Mouse (Mus musculus): Measurements from ENCODE around the gene Jag1. TPM values are rescaled to one million over a fixed set of nuclear protein-coding genes. Genes with fewer than 3 reads are reported as not detected.

Jag1 gene
- polyA plus RNA-seq, 1 experiment from 2014 or later = 11.2 TPM

DNA sequence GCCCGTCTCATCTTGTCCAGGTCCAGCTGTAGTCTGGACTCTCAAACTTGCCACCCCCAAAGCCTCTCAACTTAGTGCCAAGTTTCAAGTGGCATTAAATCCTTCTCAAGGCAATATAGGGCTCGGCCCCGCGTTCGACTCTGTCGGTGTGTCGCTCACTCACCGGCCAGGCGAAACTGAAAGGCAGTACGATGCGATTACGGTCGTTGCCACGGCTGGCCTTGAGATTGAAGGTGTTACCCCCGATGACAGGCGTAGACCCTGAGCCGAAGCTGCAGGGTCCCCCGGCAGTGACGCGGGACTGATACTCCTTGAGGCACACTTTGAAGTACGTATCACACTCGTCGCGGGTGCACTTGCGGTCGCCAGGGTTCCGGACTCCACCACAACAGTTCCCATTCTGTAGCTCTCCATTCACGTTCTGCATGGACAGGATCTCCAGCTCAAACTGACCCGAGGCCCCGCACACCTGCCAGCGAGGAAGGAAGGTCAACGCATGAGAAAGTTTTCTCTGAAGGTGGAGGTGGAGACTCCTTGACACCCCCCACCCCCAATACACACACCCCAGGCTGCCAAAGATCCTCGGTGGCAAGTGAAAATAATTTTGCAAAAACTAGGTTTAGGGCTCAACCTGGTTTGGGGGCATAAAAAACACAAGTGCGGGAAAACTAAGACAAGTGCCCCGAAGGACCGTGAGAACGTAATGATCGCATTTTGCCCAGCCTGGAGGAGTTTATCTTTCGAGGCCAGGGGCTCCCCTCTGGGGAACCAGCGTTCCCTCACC, 1.0 kb downstream of the Jag1 start:
- Histone ChIP-seq H3K27ac (replicated peaks) (peak overlapping the region; percentile 69), H3K4me2 (replicated peaks) (peak overlapping the region; percentile 97), H3K27me3 (peaks cover 13% of the 10 kb centered on the region), H3K36me3 (no peaks in the 10 kb centered on the region), H3K9ac (replicated peaks) (peak overlapping the region; percentile 58), H3K4me3 (peak overlapping the region; percentile 63), H3K9me3 (no peaks in the 10 kb centered on the region), H3K4me1 (peaks cover 61% of the 10 kb centered on the region)
- under 1% methylated on average over 40 of the region's 40 CpGs for WGBS
- no peak for ATAC-seq (replicated peaks)

DNA sequence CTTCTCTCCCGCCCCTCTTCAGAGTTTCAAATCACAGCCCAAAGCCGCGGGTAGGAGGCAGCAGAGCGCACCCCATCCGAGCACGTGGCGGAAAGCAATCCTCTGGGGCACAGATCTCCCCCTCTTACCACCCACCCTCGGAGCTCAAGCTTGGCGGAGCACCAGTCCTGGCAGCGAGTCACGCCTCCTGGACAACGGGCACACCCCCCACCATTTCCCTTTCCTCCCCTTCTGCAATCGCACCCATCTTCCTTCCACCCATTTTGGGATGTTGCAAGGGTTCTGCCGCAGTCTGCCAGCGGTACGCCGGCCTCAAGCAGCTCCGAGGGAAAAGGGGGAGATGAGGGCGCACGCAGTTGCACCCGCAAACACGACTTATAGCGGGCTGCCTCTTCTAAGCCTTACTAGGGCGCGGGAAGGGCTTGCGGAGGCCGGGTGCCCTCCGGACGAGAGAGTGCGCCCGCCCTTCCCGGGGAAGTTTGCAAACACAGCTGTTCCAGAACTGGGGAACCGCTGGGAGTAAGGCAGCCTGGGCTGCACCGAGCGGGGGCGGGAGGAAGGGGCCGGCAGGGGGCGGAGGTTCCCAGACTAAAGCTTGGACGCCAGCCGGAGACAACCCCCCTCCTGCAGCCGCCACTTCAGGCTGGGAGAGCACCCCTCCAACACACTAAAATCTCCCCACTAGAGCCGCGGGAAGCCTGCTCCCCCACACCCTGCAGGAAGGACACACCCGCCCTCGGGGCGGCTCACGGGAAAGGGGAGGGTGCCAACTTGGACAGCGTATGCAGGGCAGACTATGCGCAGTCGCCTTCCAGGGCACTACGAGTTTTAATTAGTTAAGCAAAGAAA, 2.0 kb downstream of the Jag1 start:
- peak overlapping the region; percentile 97 for H3K4me2 ChIP-seq (replicated peaks)
- peaks cover 70% of the 10 kb centered on the region for H3K4me1 ChIP-seq
- under 1% methylated on average over 51 of the region's 51 CpGs for WGBS
- no peaks in the 10 kb centered on the region for H3K9me3 ChIP-seq
- peak overlapping the region; percentile 58 for H3K9ac ChIP-seq (replicated peaks)
- peak; percentile 59 for ATAC-seq (replicated peaks)
- H3K36me3 ChIP-seq = no peaks in the 10 kb centered on the region
- H3K4me3 ChIP-seq = peak overlapping the region; percentile 63
- peaks cover 13% of the 10 kb centered on the region for H3K27me3 ChIP-seq
- peak overlapping the region; percentile 62 for H3K27ac ChIP-seq (replicated peaks)

DNA sequence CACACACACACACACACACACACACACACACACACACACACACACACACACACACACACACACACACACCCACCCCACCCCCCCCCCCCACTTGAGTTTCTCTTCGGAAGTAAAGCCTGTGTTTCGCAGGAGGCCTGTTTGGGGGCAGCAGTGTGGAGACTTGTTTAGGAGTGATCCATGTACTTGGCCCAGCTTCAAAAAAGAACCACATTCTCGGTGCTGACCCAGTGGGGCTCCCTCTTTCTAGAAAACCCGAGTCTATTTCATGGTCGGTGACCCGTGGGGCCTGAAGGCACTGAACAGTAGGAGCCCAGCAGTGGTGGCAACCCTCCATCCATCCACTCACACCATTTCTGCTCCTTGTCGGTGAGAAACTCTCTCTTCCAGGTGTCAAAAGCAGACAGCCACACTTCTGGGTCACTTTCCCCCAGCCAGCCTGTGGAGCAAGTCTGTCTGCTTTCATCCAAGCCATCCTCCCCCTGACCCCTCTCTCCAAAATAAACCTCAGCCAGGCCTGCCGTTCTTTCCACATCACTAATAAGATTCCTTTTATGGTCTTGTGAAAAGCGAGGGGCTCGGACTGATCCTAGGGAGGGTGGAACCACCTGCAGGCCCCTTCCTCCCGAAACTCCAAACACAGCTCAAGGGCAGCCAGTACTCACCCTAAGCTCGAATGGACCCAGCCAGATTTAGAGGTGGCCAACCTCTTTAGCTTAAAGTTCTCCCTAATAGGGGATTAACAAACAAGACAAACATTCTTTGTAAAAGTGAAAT, 3.0 kb downstream of the Jag1 start:
- ATAC-seq (replicated peaks) = no peak
- Histone ChIP-seq H3K27me3 (peaks cover 12% of the 10 kb centered on the region), H3K9ac (replicated peaks) (0 out of 2 replicates have a peak overlapping the region, but pooled peaks have one; percentile 4), H3K4me1 (peaks cover 78% of the 10 kb centered on the region), H3K36me3 (no peaks in the 10 kb centered on the region), H3K27ac (replicated peaks) (peak overlapping the region; percentile 62; the same call in 1 of the 2 replicates), H3K4me2 (replicated peaks) (peak overlapping the region; percentile 97), H3K9me3 (no peaks in the 10 kb centered on the region), H3K4me3 (peak overlapping the region; percentile 63)
- WGBS = 1% methylated on average over 12 of the region's 12 CpGs

DNA sequence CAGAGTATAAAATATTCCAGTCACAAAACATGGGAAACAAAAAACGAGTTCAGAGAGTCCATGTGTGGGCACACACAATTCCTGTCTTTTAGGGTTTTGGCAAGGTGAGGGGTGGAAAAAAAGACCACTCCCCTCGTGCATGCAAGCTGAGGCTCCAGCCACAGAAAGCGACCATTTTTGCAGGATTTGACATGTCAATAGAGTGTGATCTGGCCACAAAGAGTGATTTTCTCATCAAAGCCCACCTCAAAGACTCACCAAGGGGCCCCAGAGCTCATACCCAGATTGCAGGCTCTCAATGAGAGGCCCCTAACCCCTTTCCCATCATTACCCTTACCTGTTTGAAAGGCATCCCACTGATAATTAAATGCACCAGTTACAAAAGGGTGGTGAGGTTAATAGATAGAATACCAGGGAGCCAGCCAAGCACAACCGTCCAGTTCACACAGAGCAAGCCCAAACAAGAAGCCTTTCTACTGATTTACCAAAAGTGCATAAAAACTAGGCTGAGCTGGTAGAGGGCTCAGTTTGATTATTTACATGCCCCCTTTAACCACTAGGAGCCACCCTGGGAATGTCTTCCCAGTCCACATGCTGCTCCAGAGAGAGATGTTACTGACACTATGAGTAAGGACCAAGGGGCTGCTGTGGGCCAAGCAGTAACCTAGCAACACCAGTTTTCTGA, 6.1 kb downstream of the Jag1 start:
- H3K4me3 ChIP-seq = no peak overlapping the region
- H3K4me2 ChIP-seq (replicated peaks) = no peak overlapping the region
- H3K27me3 ChIP-seq = peaks cover 4% of the 10 kb centered on the region; the same call in 1 of the 2 replicates
- no peak for ATAC-seq (replicated peaks)
- H3K9ac ChIP-seq (replicated peaks) = no peak overlapping the region
- no peak overlapping the region for H3K27ac ChIP-seq (replicated peaks)
- no peaks in the 10 kb centered on the region for H3K9me3 ChIP-seq
- 9% methylated on average over 4 of the region's 4 CpGs for WGBS
- H3K36me3 ChIP-seq = no peaks in the 10 kb centered on the region
- H3K4me1 ChIP-seq = peaks cover 64% of the 10 kb centered on the region

DNA sequence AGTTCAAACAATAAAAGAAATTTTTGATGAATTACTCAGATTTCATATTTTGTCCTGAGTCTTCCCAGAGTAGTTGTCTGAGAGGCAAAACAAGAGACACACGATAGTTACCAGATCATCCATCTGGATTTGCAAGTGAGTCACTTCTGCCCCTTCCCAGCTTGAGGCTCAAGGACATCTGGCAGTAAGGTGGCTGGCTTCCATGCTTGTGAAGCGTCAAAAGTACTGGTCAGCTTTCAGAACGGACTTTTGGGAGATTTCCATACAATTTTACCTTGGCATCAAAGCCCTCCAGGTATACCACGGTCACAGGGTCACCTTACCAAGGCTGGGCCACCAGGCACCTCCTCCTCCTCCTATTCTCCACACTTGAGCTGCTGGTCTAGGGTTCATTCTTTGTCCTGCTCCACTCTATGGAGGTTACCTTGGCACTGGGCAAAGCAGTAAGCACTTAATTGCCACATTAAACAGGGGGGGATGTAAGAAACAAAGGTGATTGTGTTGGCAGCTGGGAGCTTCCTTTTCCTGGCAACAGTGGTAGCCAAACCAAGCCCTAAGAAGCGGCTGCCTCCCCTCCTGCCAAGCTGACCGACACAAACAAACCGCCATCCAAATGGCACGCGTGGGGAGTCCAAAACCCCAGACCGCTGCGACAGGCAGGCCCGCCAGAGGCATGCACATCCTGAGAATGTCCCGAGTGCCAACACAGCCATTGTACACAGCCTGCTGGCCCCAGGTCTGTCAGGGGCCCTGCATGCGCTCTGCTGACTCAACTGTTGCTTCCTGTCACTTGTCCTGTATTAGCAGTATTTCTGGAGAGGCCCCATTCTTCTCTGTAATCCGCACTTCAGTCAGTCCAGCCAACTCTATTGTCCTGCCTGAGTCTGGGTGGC, 6.9 kb downstream of the Jag1 start:
- H3K27ac ChIP-seq (replicated peaks) = no peak overlapping the region

DNA sequence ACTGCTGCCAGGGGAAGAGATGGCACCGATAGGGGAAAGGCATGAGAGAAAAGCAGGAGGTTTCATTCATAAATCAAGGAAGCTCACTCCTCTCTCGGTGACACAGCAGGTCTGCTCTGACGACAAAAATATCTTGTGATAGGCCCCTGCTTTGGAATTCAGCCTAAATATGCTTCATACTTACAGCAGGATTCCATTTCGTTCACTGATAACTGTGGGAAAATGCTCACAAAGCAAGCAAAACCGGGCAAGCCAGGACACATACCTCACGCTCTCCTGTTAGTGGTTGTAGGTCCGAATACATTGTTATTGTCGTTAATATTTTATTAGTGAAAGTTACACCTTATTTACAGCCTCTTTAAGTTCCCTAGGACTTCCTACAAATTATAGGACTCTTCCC, 8.5 kb downstream of the Jag1 start:
- no peak overlapping the region for H3K4me3 ChIP-seq
- WGBS = 45% methylated on average over 8 of the region's 8 CpGs
- H3K9me3 ChIP-seq = no peaks in the 10 kb centered on the region
- no peak overlapping the region for H3K27ac ChIP-seq (replicated peaks)
- no peaks in the 10 kb centered on the region for H3K36me3 ChIP-seq
- no peak overlapping the region for H3K4me2 ChIP-seq (replicated peaks)
- peaks cover 44% of the 10 kb centered on the region for H3K4me1 ChIP-seq
- no peak overlapping the region for H3K9ac ChIP-seq (replicated peaks)
- H3K27me3 ChIP-seq = peaks cover 4% of the 10 kb centered on the region; the same call in 1 of the 2 replicates
- no peak for ATAC-seq (replicated peaks)

More for the DNA sequence above, 6.9 kb downstream of the Jag1 start:
- Histone ChIP-seq H3K4me3 (no peak overlapping the region), H3K27me3 (peaks cover 4% of the 10 kb centered on the region; the same call in 1 of the 2 replicates), H3K9ac (replicated peaks) (no peak overlapping the region), H3K4me1 (peaks cover 56% of the 10 kb centered on the region), H3K9me3 (no peaks in the 10 kb centered on the region), H3K36me3 (no peaks in the 10 kb centered on the region), H3K4me2 (replicated peaks) (no peak overlapping the region)
- whole genome bisulfite sequencing = 12% methylated on average over 15 of the region's 15 CpGs
- ATAC-seq (replicated peaks) = peak; percentile 68

DNA sequence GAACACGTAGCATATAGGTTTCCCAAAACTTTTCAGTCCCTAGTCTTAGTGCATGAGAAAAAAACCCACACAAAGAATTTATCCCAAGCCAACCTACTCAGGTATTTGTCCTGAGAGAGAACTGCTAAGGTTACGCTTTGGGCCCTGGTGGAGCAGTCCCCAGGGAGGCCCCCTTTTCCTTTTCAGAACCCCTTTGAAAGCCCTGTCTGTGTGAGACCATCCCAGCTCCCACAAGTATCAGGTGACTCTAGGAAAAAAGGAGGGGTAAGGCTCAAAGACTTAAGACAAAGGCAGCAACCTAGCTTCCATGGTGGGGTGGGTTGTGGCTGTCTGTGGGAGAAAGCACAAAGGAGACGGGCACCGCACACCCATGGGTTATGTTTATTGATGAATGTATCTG, 9.2 kb downstream of the Jag1 start:
- no peak overlapping the region for H3K9ac ChIP-seq (replicated peaks)
- WGBS = 63% methylated on average over 4 of the region's 4 CpGs
- no peak for ATAC-seq (replicated peaks)
- no peak overlapping the region for H3K27ac ChIP-seq (replicated peaks)
- peaks cover 41% of the 10 kb centered on the region for H3K4me1 ChIP-seq
- H3K4me2 ChIP-seq (replicated peaks) = no peak overlapping the region
- no peaks in the 10 kb centered on the region for H3K36me3 ChIP-seq
- peaks cover 4% of the 10 kb centered on the region; the same call in 1 of the 2 replicates for H3K27me3 ChIP-seq
- no peaks in the 10 kb centered on the region for H3K9me3 ChIP-seq
- no peak overlapping the region for H3K4me3 ChIP-seq

DNA sequence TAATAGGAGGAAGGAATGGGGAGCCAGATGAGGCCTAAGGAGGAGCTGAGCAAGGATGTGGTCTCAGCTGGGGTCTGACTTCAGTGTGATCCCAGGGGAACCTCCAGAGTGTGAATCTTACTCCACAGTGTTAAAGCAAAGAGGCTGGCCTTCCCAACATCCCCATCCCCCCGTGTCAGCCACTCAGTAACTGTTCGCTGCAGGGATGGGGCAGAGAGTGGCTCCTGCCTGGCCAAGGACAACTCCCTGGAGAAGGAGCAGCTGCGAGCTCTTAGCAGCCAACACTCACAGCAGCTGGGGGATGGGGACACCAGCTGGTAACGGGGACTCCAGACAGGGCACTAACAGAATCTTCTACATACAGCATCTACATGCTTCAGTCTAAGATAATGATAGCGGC, 15.4 kb downstream of the Jag1 start:
- peaks cover 12% of the 10 kb centered on the region; the same call in 1 of the 2 replicates for H3K4me1 ChIP-seq
- no peaks in the 10 kb centered on the region; the same call in 1 of the 2 replicates for H3K27me3 ChIP-seq
- H3K4me3 ChIP-seq = no peak overlapping the region
- peak; percentile 65 for ATAC-seq (replicated peaks)
- H3K9ac ChIP-seq (replicated peaks) = no peak overlapping the region
- no peaks in the 10 kb centered on the region for H3K9me3 ChIP-seq
- H3K4me2 ChIP-seq (replicated peaks) = no peak overlapping the region
- no peaks in the 10 kb centered on the region for H3K36me3 ChIP-seq
- 42% methylated on average over 5 of the region's 5 CpGs for WGBS
- no peak overlapping the region for H3K27ac ChIP-seq (replicated peaks)

DNA sequence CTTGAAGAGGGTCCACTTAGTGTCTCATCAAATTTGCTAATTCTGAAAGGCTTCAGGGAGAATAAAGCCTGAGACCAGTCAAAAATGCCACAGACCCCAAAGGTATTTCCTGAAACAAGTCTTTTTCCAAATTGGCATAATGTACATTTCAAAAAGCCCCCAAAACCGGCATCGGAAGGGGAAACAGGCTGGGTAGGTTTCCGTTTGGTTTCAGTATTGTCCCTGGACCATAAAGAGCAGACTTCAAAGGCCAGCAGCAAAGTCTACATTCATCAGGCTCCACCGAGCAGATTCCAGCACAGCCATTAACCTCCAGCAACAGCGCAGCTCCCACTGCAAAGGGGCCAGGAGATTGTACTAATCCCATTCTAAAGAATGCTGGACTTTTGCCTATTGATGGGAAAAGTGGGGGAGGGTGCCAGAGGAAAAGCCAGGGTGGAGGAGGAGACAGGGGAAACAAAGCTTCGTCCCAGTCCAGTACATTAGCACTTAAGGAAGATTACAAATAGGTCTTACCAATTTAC, 17.2 kb downstream of the Jag1 start:
- Histone ChIP-seq H3K36me3 (no peaks in the 10 kb centered on the region), H3K27me3 (no peaks in the 10 kb centered on the region; the same call in 1 of the 2 replicates), H3K4me2 (replicated peaks) (no peak overlapping the region), H3K4me1 (peaks cover 12% of the 10 kb centered on the region; the same call in 1 of the 2 replicates), H3K9ac (replicated peaks) (no peak overlapping the region), H3K9me3 (no peaks in the 10 kb centered on the region), H3K4me3 (no peak overlapping the region), H3K27ac (replicated peaks) (no peak overlapping the region)
- no peak for ATAC-seq (replicated peaks)
- WGBS = 5% methylated on average over 6 of the region's 6 CpGs

DNA sequence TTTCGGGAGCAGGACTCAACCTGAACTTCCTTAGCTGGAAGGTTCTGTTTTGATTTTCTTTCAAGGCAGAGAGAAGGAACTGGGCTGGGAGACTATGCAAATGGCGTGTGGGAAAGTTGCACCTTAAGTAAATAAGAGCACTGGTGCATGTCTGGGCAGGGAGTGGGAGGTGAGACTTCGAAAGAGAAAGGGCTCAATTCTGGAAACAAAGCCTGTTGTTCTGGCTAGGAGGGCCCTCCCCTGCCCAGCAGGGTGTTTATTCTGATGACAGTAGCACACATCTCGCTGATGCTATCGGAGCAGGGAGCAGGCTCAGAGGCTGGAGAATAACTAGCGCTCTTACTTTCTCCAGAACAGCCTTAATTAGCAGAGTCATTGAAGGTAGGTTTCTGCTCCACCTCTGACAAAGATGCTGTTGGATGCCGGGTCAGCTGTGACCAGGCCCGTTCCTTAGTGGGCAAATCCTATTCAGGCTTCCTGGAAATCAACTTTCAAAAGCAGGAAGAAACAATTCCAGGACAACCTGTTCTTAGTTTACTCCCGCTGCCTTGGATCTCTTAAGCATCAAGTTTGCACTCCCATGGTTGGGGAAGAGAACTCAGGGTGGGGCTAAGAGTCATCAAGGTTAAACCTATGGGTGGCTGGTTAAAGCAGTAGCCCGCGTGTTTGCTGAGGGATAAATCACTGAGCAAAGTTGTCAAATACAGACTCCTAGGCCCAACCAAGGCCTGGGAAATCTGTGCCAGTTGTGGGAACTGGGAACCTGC, 18.0 kb downstream of the Jag1 start:
- Histone ChIP-seq H3K9ac (replicated peaks) (no peak overlapping the region), H3K4me3 (no peak overlapping the region), H3K27me3 (no peaks in the 10 kb centered on the region; the same call in 1 of the 2 replicates), H3K36me3 (no peaks in the 10 kb centered on the region), H3K27ac (replicated peaks) (no peak overlapping the region), H3K9me3 (no peaks in the 10 kb centered on the region), H3K4me2 (replicated peaks) (no peak overlapping the region), H3K4me1 (peaks cover 13% of the 10 kb centered on the region; the same call in 1 of the 2 replicates)
- 28% methylated on average over 11 of the region's 11 CpGs for WGBS
- no peak for ATAC-seq (replicated peaks)
